Mouse (Mus musculus): ENCODE data around the gene Tbc1d4. TPM values are rescaled to one million over a fixed set of nuclear protein-coding genes. Genes with fewer than 3 reads are reported as not detected.

The Tbc1d4 gene
- total and polyA plus RNA-seq, 3 experiments = not detected

DNA sequence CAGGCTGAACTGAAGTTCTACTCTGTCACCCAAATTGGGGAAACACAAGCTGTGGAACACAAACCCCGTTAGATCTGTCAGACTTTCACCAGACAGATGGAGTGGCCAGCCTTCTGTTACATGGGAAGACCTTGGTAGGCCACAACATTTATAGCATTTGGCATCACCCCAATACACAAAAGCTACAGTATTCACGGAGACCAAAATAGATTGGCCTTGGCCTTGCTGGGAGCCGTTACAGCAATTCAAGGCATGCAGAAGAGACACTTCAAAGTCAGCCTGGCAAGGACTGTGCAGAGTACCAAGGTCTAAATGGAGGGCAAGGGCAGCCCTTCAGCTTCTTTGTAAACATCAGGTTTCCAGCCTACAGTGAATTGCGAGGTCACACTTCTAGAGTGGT, 125.8 kb downstream of the Tbc1d4 start:
- Histone ChIP-seq H3K27me3 (ENCODE audit: control insufficient read depth in 1 of 2, insufficient read depth in 2 of 2, low read length in 2 of 2) (no peaks in the 10 kb centered on the region), H3K4me3 (ENCODE audit: control insufficient read depth in 1 of 2, insufficient read depth in 1 of 2, low read depth in 2 of 2, low read length in 2 of 2) (no peak overlapping the region), H3K27ac (ENCODE audit: control insufficient read depth, low read depth, low read length) (no peak overlapping the region), H3K36me3 (ENCODE audit: control insufficient read depth in 1 of 2, insufficient read depth in 2 of 2, low read length in 2 of 2) (no peaks in the 10 kb centered on the region), H3K9me3 (replicated peaks; ENCODE audit: insufficient read depth, low read length) (no peaks in the 10 kb centered on the region), H3K4me1 (ENCODE audit: control insufficient read depth in 1 of 2, insufficient read depth in 2 of 2, low read length in 2 of 2) (no peaks in the 10 kb centered on the region), H3K79me2 (ENCODE audit: control insufficient read depth, insufficient read depth, low read length, poor library complexity) (no peaks in the 10 kb centered on the region), H3K9ac (ENCODE audit: control insufficient read depth, low read depth, low read length, poor library complexity, severe bottlenecking) (no peak overlapping the region)
- no peak for DNase-seq (ENCODE audit: low read depth, low spot score)
- TF ChIP-seq USF1 (IDR thresholded peaks at IDR 0.05; ENCODE audit: low read depth, low read length) (no peak), ZC3H11A (IDR thresholded peaks at IDR 0.05; ENCODE audit: low read depth, low read length) (no peak), SMC3 (IDR thresholded peaks at IDR 0.05; ENCODE audit: low read depth, low read length) (no peak), TBP (IDR thresholded peaks at IDR 0.05; ENCODE audit: low read depth, low read length) (no peak), SIN3A (IDR thresholded peaks at IDR 0.05; ENCODE audit: low read length) (no peak), MXI1 (IDR thresholded peaks at IDR 0.05; ENCODE audit: low read depth, low read length) (no peak), POLR2A (IDR thresholded peaks at IDR 0.05; ENCODE audit: control insufficient read depth in 1 of 2, insufficient read depth in 1 of 2, low read depth in 1 of 2, low read length in 2 of 2, poor library complexity in 1 of 2) (no peak), ZMIZ1 (IDR thresholded peaks at IDR 0.05; ENCODE audit: low read depth, low read length) (no peak), ELF1 (IDR thresholded peaks at IDR 0.05; ENCODE audit: low read depth, low read length) (no peak), E2F4 (IDR thresholded peaks at IDR 0.05; ENCODE audit: borderline replicate concordance, low read depth, low read length) (no peak), BHLHE40 (IDR thresholded peaks at IDR 0.05; ENCODE audit: borderline replicate concordance, low read depth, low read length) (no peak), MYC (IDR thresholded peaks at IDR 0.05; ENCODE audit: low read depth, low read length) (no peak), POLR2AphosphoS5 (IDR thresholded peaks at IDR 0.05; ENCODE audit: borderline replicate concordance, low read depth, low read length) (no peak), POLR2AphosphoS2 (IDR thresholded peaks at IDR 0.05; ENCODE audit: low read length) (no peak), TCF12 (IDR thresholded peaks at IDR 0.05; ENCODE audit: low read depth, low read length) (no peak), EP300 (IDR thresholded peaks at IDR 0.05; ENCODE audit: low read depth in 1 of 2, low read length in 2 of 2) (no peak), NELFE (IDR thresholded peaks at IDR 0.05; ENCODE audit: low read depth, low read length) (no peak)

DNA sequence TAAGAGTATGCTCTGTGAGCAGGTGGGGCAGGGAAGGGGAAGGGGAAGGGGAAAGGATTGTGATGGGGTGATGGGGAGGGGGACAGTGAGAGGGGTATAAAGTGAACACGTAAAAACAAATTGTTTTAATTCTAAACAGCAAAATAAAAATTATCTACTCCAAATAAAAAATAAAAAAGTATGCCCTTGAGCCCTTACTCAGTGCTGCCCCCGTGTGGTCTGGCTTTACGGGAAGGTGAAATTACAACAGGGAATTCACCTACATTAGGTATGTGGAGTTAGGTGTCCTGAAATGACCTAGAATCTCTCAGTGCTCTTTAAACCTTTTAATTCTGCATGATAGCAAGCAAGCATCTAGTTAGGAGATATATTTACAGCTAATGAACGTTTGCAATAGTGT, 126.7 kb downstream of the Tbc1d4 start:
- H3K4me1 ChIP-seq (ENCODE audit: control insufficient read depth in 1 of 2, insufficient read depth in 2 of 2, low read length in 2 of 2) = no peaks in the 10 kb centered on the region
- H3K27ac ChIP-seq (ENCODE audit: control insufficient read depth, low read depth, low read length) = no peak overlapping the region
- H3K36me3 ChIP-seq (ENCODE audit: control insufficient read depth in 1 of 2, insufficient read depth in 2 of 2, low read length in 2 of 2) = no peaks in the 10 kb centered on the region
- H3K9ac ChIP-seq (ENCODE audit: control insufficient read depth, low read depth, low read length, poor library complexity, severe bottlenecking) = no peak overlapping the region
- no peak overlapping the region for H3K4me3 ChIP-seq (ENCODE audit: control insufficient read depth in 1 of 2, insufficient read depth in 1 of 2, low read depth in 2 of 2, low read length in 2 of 2)
- no peaks in the 10 kb centered on the region for H3K79me2 ChIP-seq (ENCODE audit: control insufficient read depth, insufficient read depth, low read length, poor library complexity)
- no peaks in the 10 kb centered on the region for H3K9me3 ChIP-seq (replicated peaks; ENCODE audit: insufficient read depth, low read length)
- peak; percentile 19 for DNase-seq (ENCODE audit: low read depth, low spot score)
- no peaks in the 10 kb centered on the region; a peak in 1 of 4 replicates for H3K27me3 ChIP-seq (ENCODE audit: control insufficient read depth in 1 of 2, insufficient read depth in 2 of 2, low read length in 2 of 2)
- TF ChIP-seq SMC3 (IDR thresholded peaks at IDR 0.05; ENCODE audit: low read depth, low read length) (peak; percentile 39), ELF1 (IDR thresholded peaks at IDR 0.05; ENCODE audit: low read depth, low read length) (no peak), CTCF (IDR thresholded peaks at IDR 0.05 in 2 of 3, conservative IDR thresholded peaks at IDR 0.05 in 1 of 3; ENCODE audit: control insufficient read depth in 1 of 3, insufficient read depth in 1 of 3, low read depth in 2 of 3, low read length in 3 of 3, poor library complexity in 1 of 3, severe bottlenecking in 1 of 3) (peak; percentile 41 to 52 (median 44); a peak in 5 of 6 replicates)

Data from MEL (cell line).